Mouse (Mus musculus): ENCODE measurements around the gene Adgrg1.

Gene Adgrg1

GRCm38 (mm10) chr8:94974467-94975165 lies at the start of gene Adgrg1:
Gene Adgrg1 (plus strand): TSS chr8:94974751.
- DNase-seq (ENCODE audit: low spot score in 2 of 2), result no peak

DNA sequence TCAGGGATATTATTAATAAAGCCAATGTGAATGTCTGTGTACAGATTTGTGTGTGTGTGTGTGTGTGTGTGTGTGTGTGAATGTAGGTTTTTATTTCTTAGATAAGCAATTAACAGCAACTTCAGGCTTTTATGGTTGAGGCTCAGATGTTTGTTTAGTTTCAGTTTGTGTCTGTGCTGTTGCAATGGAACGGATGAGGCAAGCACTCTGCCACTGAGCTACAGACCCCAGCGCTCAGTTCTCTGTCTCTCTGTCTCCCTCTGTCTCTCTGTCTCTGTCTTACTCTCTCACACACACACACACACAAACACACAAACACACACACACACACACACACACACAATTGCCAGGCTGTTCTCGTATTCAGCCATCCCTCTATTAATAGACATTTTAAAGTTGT lies 46.3 kb upstream of the Adgrg1 start:
- DNase-seq (ENCODE audit: low spot score in 2 of 2), result no peak

DNA sequence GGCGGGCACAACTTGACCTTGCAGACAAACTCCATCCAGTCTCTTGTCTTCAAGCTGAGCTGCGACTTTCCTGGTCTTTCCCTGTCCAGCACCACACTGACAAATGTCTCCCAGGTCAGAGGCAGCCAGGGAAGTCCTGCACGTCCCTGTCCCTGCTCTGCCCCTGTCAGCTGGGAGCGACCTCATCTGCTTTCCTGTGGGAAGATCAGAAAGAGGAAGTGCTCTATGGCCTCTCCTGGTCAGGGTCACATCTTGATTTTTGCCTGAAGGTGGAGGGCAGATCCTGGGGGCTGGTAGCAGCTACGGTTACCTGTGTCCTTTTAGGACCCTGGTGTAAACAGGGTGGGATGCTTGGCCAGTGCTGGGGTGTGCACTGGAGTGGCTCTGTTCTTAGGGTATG lies 40.6 kb upstream of the Adgrg1 start:
- DNase-seq (ENCODE audit: low spot score in 2 of 2), result no peak

GRCm38 (mm10) chr8:94935172-94935571 lies 39.4 kb upstream of the Adgrg1 start:
- DNase-seq (ENCODE audit: low spot score in 2 of 2), result no peak

DNA sequence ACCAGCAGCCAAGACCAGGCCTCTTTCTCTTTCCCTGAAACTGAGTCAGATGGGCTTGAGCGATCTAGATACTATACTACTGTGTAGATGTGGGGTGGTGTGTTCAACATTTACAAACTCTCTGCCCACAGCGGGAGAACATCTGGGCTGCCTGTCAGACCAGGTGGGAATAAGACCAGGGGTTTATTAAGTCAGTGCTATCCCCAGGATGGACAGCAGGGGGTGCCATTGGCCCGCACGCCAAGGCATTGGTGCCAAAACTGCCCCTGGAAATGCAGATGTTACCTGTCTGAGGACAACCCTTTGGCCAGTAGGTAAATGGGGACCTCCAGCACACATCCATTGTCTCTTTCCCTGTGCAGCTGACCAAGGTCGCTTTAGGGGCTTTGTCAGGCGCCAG lies 32.0 kb upstream of the Adgrg1 start:
- DNase-seq (ENCODE audit: low spot score in 2 of 2), result peak in 1 of 2 experiments; percentile 40

DNA sequence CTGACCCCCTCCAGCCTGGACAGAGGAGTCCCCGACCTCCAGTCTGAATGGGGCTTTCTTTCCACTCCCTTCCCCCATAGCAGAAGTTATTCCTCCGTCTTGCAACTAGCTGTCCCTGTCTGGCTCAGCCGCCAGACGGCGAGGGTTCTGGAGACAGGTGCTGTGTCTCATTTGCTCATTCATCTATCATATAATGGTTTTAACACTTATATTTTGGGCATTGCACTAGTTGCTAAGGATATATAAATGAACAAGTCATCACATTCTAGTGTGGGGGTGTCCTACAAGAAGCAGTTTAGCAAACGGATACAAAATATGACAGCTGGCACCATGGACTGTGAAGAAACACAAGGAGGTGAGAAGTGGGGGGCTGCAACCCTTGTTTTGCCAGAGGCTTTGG lies 29.4 kb upstream of the Adgrg1 start:
- no peak for DNase-seq (ENCODE audit: low spot score in 2 of 2)

- DNase-seq (ENCODE audit: low spot score in 2 of 2), result no peak
Observed at GRCm38 (mm10) chr8:94948421-94948820, 26.1 kb upstream of the Adgrg1 start.

DNA sequence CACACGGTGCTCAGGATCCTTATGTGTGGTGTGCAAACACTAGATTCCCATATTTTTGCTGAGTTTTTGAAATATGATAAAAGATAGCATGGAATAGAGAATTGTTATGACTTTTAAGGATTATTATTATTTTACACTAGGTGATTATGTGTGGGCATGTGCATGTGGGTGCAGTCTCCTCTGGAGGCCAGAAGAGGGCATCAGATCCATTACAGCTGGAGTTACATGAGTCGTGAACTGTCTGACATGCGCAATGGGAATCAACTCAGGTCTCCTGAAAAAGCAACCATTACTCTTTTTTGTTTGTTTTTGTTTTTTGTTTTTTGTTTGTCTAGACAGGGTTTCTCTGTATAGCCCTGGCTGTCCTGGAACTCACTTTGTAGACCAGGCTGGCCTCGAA lies 25.5 kb upstream of the Adgrg1 start:
- DNase-seq (ENCODE audit: low spot score in 2 of 2), result no peak

DNA sequence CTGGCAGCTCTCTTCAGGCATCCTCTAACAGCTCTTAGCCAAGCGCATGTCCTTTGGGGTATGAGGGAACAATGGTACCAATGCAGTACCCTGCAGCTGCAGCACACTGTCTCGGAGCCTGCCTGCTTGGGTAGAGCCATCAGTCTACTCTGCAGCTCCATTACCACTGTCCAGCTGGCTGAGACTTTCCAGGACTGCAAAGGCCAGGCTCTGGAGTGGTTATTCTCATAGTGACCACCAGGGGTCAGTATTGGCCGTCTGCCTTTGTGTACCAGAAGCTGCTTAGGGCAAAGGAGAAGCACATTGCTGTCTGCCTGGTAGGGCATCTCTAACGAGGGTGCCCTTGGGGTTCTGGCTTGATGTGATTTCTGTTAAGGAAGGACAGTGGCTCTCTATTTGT lies 24.5 kb upstream of the Adgrg1 start:
- DNase-seq (ENCODE audit: low spot score in 2 of 2), result peak; percentile 66 to 68

GRCm38 (mm10) chr8:94950458-94950857 lies 24.1 kb upstream of the Adgrg1 start:
- no peak for DNase-seq (ENCODE audit: low spot score in 2 of 2)

- DNase-seq (ENCODE audit: low spot score in 2 of 2), result no peak
Observed at GRCm38 (mm10) chr8:94952086-94952485, 22.5 kb upstream of the Adgrg1 start.

- DNase-seq (ENCODE audit: low spot score in 2 of 2), result no peak
Observed at GRCm38 (mm10) chr8:94953624-94954367, 20.8 kb upstream of the Adgrg1 start.

DNA sequence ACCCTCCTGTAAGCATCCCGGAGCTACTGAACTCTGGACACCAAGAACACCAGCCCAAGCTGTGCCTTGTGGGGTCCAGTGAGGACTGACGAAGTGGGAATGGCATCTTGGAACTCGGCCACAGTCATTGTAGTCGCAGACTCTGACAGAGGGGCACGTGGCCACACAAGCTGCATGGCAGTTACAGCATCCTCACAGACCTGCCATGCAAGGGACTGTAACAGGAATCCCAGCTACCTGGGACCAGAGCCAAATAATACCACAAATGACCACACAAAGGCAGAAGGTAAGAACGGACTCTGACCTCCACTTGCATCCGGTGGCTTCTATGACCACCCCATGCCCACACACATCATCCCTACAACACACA lies 20.2 kb upstream of the Adgrg1 start:
- no peak for DNase-seq (ENCODE audit: low spot score in 2 of 2)

GRCm38 (mm10) chr8:94954921-94955758 lies 19.4 kb upstream of the Adgrg1 start:
- no peak for DNase-seq (ENCODE audit: low spot score in 2 of 2)

- DNase-seq (ENCODE audit: low spot score in 2 of 2), result no peak
Observed at GRCm38 (mm10) chr8:94956078-94956574, 18.4 kb upstream of the Adgrg1 start.

DNA sequence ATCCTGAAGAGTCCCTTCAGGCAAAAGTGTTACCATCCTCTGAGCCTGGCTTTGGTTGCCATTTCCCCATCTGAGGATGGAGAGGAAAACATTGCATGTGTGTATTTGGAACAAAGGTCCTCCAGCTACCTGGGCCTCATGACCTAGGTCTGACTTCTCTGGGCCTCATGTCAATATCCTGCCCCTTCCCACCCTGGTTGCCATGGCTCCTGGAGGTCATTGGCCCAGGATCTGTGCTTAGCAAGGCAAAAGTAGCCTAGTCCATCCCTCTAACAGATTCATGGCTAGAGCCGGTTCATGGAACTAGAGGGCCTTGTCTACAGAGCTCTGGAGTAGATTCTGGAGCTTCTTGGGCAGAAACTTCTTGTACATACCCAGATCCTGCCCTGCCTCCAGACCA lies 12.3 kb upstream of the Adgrg1 start:
- DNase-seq (ENCODE audit: low spot score in 2 of 2), result no peak

DNA sequence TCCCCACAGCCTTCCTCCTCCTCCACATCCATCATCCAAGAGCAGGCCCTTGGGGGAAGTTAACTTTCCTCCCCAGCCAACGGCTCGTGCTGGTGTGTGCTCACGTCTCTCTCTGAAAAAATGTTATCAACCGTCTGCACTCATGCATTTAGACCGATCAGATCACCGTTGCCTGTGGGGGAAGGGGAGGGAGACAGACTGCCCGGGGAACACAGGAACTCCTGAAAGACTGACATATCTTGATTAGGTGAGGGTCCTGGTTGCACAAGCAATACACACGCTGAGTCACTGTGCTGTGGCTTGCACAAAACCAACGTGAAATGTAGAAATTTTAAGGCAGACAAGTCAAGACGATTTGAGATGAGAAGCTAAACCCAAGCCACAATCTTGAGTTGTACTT lies 9.7 kb upstream of the Adgrg1 start:
- no peak for DNase-seq (ENCODE audit: low spot score in 2 of 2)

DNA sequence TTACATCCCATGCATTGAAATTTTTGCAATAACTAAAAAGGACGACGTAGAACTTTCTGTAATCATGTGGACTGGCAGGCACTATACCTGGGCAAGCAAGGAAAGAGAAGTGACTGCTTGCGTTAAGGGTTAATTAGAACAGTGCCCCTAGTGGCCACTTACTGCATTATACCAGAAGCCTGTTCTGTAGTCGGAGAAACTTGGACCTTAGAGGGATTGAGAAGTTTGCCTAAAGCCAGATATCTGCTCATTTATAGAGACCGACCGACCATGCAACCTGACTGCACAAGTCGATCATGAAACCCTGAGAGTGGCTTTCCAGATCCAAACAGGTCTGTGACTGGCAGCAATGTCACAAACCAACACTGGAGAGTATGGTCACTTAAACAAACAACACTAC lies 8.0 kb upstream of the Adgrg1 start:
- DNase-seq (ENCODE audit: low spot score in 2 of 2), result no peak

DNA sequence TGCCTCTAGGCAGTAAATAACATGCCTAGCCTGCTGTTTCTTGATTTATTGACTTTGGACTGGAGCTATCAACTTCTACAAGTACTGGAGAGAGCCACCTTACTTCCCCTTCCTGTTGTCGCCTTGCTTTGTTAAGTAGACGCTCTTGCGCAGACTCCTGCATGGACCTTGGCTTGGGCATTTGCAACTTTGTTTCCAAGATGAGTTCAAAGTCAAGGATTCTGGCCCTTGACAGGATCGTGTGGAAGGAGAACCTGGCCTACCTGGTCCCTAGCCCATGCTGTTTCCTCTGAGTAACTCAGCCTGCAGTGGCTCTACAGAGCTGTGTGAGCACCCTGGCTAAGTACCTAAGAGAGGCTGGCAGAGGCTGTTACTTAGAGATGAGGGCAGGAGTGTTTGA lies 7.5 kb upstream of the Adgrg1 start:
- no peak for DNase-seq (ENCODE audit: low spot score in 2 of 2)

GRCm38 (mm10) chr8:94967554-94967953 lies 7.0 kb upstream of the Adgrg1 start:
- DNase-seq (ENCODE audit: low spot score in 2 of 2), result no peak

DNA sequence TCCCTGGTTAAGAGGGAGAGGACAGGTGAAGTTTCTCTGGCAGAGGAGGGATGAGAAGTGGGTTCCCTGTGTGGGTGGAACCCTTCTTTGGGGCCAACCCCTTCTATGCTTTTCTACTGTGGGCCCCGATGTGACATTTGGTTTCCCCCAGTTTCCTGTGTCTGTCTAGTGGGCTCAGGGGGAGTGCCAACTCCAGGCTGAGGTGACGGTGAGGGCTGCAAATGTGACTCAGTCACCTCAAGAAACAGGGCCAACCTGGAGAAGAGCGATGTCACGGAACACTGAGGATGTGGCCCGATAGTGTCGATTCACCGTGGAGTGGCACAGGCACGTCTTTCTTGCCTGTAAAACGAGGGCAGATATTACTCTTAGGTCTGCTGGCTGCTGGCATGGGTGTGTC lies 1.3 kb upstream of the Adgrg1 start:
- no peak for DNase-seq (ENCODE audit: low spot score in 2 of 2)

DNA sequence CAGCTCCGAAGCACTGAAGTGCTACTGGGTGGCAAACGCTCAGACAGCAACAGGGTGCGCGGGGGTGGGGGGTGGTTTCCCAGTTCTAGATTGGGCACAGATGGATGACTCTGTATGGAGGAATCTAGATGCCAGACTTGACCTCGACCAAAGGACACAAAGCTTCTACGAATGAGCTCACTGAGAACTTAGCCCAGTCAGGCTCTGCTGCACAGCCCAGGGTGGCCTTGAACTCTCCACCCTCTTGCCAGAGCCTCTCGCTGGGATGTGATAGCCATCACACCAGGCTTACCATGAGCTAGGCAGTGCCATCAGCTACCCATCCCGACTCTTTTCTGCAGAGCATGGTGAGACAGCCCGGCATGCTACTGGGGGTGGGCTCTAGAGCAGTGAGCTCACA lies 765 bp upstream of the Adgrg1 start:
- DNase-seq (ENCODE audit: low spot score in 2 of 2), result no peak
